Mouse (Mus musculus) midbrain, embryonic 13.5 days (tissue): ENCODE data around the gene Miga1. TPM values are rescaled to one million over a fixed set of nuclear protein-coding genes. Genes with fewer than 3 reads are reported as not detected.
A peak's percentile ranks its signal among the peaks of the same experiment; 100 is the strongest.

Source experiments
- ATAC-seq: fragments of 200-750 bp; cut with Nextera tagmentation; 2 replicates; pipeline ENCODE4 v1.8.0; 2017; ENCODE audit warnings: mild to moderate bottlenecking, moderate TSS enrichment, moderate library complexity
- H3K27ac ChIP-seq: fragments of 300-500 bp; sonication (generic); 2 replicates; pipeline ENCODE4 v1.5.1; 2015; ENCODE audit warnings: inconsistent platforms, mild to moderate bottlenecking, moderate library complexity
- H3K27me3 ChIP-seq: fragments of 300-500 bp; sonication (generic); 2 replicates; pipeline ENCODE4 v1.6.1; 2015; ENCODE audit warnings: mild to moderate bottlenecking, inconsistent platforms
- H3K36me3 ChIP-seq: fragments of 300-500 bp; sonication (generic); 2 replicates; pipeline ENCODE4 v1.6.1; 2015; ENCODE audit warnings: mild to moderate bottlenecking, inconsistent platforms
- H3K4me1 ChIP-seq: fragments of 300-500 bp; sonication (generic); replicated peaks from 2 replicates; pipeline ENCODE4 v1.6.1; 2015; ENCODE audit warnings: inconsistent platforms
- H3K4me2 ChIP-seq: fragments of 300-500 bp; sonication (generic); replicated peaks from 2 replicates; pipeline ENCODE4 v1.6.1; 2015; ENCODE audit warnings: moderate library complexity, mild to moderate bottlenecking, inconsistent platforms
- H3K4me3 ChIP-seq: fragments of 300-500 bp; sonication (generic); replicated peaks from 2 replicates; pipeline ENCODE4 v1.5.1; 2015; ENCODE audit warnings: mild to moderate bottlenecking, inconsistent platforms
- H3K9ac ChIP-seq: fragments of 300-500 bp; sonication (generic); replicated peaks from 2 replicates; pipeline ENCODE4 v1.6.1; 2015; ENCODE audit warnings: mild to moderate bottlenecking, inconsistent platforms
- H3K9me3 ChIP-seq: fragments of 300-500 bp; sonication (generic); 2 replicates; pipeline ENCODE4 v1.6.1; 2016; ENCODE audit warnings: mild to moderate bottlenecking, inconsistent platforms
- WGBS: fragments of 180-500 bp; shearing (Covaris S2); methylation state at CpG from one replicate; pipeline ENCODE4 v1.1.7; 2015; 5-methylcytosine and 5-hydroxymethylcytosine counted together
- polyA plus RNA-seq: library from polyadenylated mRNA; unstranded; fragments of >200 nt; fragmentation: Nextera tagmentation; extraction: Ambion mirVana; gene quantifications from 2 replicates; pipeline ENCODE4 v1.2.1, GENCODE M21; 2015

The Miga1 gene
- polyA plus RNA-seq = 18.1 TPM in 2 replicates

DNA sequence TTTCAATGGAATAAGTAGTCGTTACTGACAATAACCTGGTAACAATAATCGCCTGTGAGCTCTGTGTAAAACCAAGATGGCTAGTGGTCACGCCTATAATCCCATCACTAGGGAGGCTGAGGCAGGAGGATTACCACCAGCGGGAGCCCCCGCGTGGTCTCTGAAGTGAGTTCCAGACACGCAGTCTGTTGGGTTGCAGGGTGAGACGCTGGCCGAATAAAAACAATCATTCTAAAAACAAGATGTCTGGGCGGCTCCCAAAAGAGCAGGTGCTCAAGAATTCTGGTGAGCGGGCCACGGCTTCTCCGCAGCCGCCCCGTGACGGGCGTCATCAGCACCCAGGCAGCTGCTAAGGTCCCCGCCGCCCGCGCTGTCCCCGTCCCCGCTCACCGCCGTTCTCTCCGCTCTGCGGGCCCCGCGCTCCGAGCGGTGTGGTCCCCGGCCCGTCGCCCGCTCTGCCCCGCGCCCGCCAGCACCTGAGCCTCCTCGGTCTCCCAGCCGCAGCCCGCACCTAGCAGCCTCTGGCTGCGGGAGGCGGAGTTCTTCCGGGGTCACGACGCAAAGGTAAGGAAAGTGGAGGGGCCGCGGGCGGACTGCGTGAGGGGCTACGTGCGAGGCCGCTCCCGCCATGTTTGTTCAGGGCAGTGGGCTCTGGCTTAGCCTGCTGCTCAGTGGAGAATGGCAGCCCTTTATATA is at the start of gene Miga1:
TSS of gene Miga1 (minus strand) at position 546 of the 696 bp plus-strand sequence.
- WGBS = 3% methylated on average over 54 of the region's 54 CpGs
- no peaks in the 10 kb centered on the region for H3K9me3 ChIP-seq
- peak within 1 kb of the TSS; percentile 86 for H3K4me3 ChIP-seq
- H3K27ac ChIP-seq = peak within 1 kb of the TSS; percentile 64; the same call in 1 of the 2 replicates
- H3K27me3 ChIP-seq = no peaks in the 10 kb centered on the region
- H3K4me2 ChIP-seq = peak within 1 kb of the TSS; percentile 56
- H3K36me3 ChIP-seq = peaks cover 25% of the 10 kb centered on the region
- peak within 1 kb of the TSS; percentile 85 for H3K9ac ChIP-seq
- peak; percentile 97 for ATAC-seq
- H3K4me1 ChIP-seq = peaks cover 12% of the 10 kb centered on the region; the same call in 1 of the 2 replicates

DNA sequence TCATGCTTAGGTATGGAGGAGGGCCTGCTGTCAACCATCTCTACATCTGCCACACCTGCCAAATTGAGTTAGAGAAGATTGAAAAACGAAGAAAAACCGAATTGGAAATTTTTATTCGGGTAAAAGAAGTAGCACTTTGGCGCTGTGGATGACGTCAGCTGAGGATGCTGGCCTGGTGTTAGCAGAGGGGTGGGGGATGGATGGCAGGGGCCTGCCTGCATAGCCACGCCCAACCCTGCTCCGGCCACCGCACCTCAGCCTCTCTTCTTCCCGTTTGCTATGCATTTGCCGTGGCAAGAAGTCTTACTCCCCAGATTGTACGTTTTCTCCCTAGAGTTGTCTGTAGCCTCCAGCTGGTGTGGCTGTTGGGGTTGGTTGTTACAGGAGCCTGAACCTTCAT is 43.9 kb upstream of the Miga1 start:
- Histone ChIP-seq H3K27me3 (no peaks in the 10 kb centered on the region), H3K4me1 (no peaks in the 10 kb centered on the region), H3K4me2 (no peak overlapping the region), H3K36me3 (peaks cover 71% of the 10 kb centered on the region), H3K4me3 (no peak overlapping the region), H3K9ac (no peak overlapping the region), H3K27ac (no peak overlapping the region), H3K9me3 (no peaks in the 10 kb centered on the region)
- 64% methylated on average over 11 of the region's 11 CpGs for WGBS
- no peak for ATAC-seq

DNA sequence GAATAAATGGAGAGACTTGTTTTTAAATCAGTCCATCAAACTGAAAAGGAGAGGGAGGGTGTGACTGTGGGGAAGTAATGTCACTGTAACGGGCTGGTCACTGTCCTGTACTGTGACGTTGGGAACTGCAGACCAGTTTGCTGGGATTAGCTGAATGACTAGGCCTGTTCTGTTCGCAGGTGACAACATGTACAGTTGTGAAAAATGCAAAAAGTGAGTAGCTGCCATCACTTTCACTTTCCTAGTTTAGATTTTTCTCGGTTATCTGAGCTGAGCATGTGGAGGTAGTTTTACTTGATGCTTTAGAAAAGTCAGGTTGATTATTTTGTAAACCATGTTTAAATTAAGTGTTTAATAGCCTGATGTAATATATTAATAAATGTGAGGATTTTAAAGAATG is 35.9 kb upstream of the Miga1 start:
- H3K4me2 ChIP-seq = no peak overlapping the region
- no peak overlapping the region for H3K9ac ChIP-seq
- WGBS = 90% methylated on average over 4 of the region's 4 CpGs
- no peak overlapping the region for H3K4me3 ChIP-seq
- H3K36me3 ChIP-seq = peaks cover 89% of the 10 kb centered on the region
- no peak for ATAC-seq
- H3K27ac ChIP-seq = no peak overlapping the region
- no peaks in the 10 kb centered on the region for H3K9me3 ChIP-seq
- no peaks in the 10 kb centered on the region for H3K27me3 ChIP-seq
- H3K4me1 ChIP-seq = no peaks in the 10 kb centered on the region

DNA sequence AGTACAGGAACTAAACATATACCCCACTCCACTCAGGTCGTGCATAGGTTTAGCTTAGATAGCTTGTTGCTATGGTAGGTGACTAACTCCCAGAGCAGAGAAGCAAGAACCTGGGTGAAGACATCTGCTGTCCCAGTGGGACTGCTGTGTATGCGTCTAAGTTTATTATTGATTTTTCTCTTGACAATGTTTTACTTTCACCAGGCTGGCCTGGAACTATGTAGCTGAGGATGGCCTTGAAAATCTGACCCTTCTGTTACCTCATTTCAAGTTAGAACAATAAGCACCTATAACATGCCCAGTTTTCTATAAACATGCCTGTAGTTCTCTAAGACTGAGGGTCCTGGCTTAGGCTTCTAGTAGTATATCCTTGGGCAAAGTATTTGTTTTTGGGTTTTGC is 24.0 kb upstream of the Miga1 start:
- H3K4me3 ChIP-seq = no peak overlapping the region
- ATAC-seq = no peak
- no peak overlapping the region for H3K9ac ChIP-seq
- H3K4me2 ChIP-seq = no peak overlapping the region
- peaks cover 80% of the 10 kb centered on the region for H3K36me3 ChIP-seq
- 90% methylated on average over 2 of the region's 2 CpGs for WGBS
- H3K4me1 ChIP-seq = no peaks in the 10 kb centered on the region
- H3K27me3 ChIP-seq = no peaks in the 10 kb centered on the region
- no peak overlapping the region for H3K27ac ChIP-seq
- H3K9me3 ChIP-seq = no peaks in the 10 kb centered on the region

DNA sequence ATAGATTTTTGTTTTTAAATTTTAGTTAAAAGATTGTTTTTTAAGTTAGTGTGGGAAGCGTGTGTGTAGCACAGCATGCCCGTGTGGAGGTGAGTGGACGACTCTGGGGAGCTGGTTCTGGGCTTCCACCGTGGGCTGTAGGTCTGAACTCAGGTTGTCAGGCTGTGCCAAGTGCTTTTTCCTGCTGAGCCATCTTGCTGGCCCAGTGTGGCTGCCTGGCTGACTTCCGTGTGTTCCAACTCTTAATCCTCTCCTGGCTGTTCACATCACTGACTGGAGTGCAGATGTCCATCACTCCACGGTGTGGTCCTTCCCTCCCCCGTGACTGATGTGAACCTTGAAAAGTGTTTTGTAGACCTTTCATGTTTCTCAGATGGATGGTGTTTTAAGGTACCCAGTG is 18.9 kb upstream of the Miga1 start:
- Histone ChIP-seq H3K4me2 (no peak overlapping the region), H3K27me3 (no peaks in the 10 kb centered on the region), H3K4me3 (no peak overlapping the region), H3K36me3 (peaks cover 46% of the 10 kb centered on the region), H3K9ac (no peak overlapping the region), H3K27ac (no peak overlapping the region), H3K4me1 (peaks cover 3% of the 10 kb centered on the region; the same call in 1 of the 2 replicates), H3K9me3 (no peaks in the 10 kb centered on the region)
- no peak for ATAC-seq
- WGBS = 86% methylated on average over 7 of the region's 7 CpGs

DNA sequence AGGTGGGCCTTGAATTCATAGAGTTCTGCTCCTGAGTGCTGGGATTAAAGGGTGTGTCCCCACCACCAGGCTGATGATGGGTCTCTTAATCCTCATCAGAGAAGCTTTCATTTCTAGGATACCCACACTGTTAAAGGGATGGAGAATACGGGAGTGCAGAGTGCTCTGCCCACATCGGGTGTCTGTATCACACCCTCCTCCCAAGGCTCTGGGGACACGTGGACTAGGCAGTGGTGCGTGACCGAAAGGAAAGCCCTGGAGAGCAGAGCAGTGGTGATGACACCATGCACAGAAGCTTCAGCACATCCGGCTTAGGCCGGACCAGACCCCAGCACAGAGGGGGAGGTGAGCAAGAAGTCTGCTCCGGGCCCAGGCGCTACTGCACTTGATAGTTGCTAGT is 16.5 kb upstream of the Miga1 start:
- H3K36me3 ChIP-seq = peaks cover 24% of the 10 kb centered on the region
- WGBS = 78% methylated on average over 9 of the region's 9 CpGs
- no peak overlapping the region for H3K27ac ChIP-seq
- H3K4me1 ChIP-seq = peaks cover 17% of the 10 kb centered on the region
- no peak for ATAC-seq
- no peak overlapping the region for H3K4me3 ChIP-seq
- no peaks in the 10 kb centered on the region for H3K9me3 ChIP-seq
- H3K9ac ChIP-seq = no peak overlapping the region
- no peak overlapping the region for H3K4me2 ChIP-seq
- H3K27me3 ChIP-seq = no peaks in the 10 kb centered on the region

DNA sequence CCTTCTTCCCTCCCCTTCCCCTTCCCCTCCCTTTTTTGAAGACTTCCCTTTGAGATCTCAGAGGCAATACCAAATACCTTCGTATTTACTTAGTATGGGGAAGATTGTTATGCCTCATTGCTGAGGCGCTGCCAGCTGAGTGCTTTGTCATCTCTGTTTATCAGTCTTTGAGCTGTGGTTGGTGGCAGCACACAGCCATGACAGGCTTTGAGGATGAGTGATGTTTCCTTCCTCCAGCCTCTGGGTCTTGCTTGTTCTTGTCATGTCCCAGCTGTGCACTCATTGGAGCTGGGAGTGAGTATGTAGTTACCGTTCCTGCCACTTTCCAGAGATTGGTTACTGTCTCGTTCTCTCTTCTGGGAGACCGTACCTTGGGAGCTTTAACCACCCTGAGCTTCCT is 15.2 kb upstream of the Miga1 start:
- Histone ChIP-seq H3K36me3 (peaks cover 11% of the 10 kb centered on the region), H3K9me3 (no peaks in the 10 kb centered on the region), H3K27ac (no peak overlapping the region), H3K4me2 (no peak overlapping the region), H3K27me3 (no peaks in the 10 kb centered on the region), H3K4me1 (peaks cover 29% of the 10 kb centered on the region), H3K4me3 (no peak overlapping the region), H3K9ac (no peak overlapping the region)
- ATAC-seq = no peak
- WGBS = 77% methylated on average over 5 of the region's 5 CpGs

DNA sequence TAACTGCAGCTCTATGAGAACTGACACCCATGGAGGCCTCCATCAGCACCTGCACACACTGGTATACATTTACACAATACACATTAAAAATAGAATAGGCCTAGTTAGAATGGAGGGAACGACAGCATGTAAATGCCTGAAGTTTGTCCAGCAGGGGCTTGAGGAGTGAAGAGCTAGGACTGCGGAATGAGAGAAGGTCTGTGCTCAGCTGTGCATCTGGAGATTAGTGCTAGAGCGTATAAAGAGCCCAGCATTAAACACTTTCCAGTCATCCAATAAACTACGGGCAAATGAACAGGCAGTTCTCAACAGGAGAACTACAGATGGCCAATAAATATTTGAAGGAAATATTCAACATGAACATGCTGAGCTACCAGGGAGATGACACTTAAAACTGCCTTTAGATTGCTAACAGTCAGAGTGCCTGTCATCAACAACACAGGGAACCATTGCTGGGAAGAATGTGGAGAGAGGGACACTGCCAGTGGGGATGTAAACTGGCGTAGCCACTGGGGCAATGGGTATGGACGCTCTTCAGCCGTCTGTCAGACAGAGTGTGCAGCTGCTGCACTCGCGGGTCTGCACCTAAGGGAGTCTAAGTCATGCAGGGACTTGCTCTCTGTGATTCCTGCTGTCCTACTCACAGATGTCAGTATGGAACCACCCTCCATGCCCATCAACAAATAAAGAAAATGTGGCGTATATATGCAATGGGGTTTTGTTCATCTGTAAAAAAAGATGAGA is 13.4 kb upstream of the Miga1 start:
- Histone ChIP-seq H3K9ac (no peak overlapping the region), H3K36me3 (peaks cover 2% of the 10 kb centered on the region; the same call in 1 of the 2 replicates), H3K27ac (peak overlapping the region; percentile 31; the same call in 1 of the 2 replicates), H3K4me1 (peaks cover 40% of the 10 kb centered on the region), H3K27me3 (no peaks in the 10 kb centered on the region), H3K4me3 (no peak overlapping the region), H3K4me2 (no peak overlapping the region), H3K9me3 (no peaks in the 10 kb centered on the region)
- ATAC-seq = 0 out of 2 replicates have a peak, but pooled peaks have one; percentile 31
- WGBS = 68% methylated on average over 10 of the region's 10 CpGs

DNA sequence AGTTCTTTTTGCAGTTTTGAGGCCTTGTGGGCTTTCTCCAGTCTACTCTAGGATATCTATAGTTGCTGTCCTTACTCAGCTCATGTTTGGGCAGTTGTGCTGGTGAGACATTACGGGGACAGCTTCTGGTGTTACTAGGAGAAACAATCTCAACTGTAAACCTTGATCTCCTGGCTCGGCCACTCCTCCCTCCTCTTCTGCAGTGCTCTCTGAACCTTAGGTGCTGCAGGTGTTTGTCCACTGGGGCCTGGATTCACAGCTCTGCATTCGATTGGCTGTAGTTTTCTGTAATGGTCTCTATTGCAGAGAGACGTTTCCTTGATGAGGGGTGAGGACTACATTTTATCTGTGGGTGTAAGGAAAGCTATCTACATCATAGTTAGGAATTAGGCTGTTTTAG is 12.1 kb upstream of the Miga1 start:
- ATAC-seq = no peak
- H3K9me3 ChIP-seq = no peaks in the 10 kb centered on the region
- peaks cover 52% of the 10 kb centered on the region for H3K4me1 ChIP-seq
- H3K36me3 ChIP-seq = no peaks in the 10 kb centered on the region
- no peaks in the 10 kb centered on the region for H3K27me3 ChIP-seq
- no peak overlapping the region for H3K4me3 ChIP-seq
- no peak overlapping the region for H3K9ac ChIP-seq
- H3K27ac ChIP-seq = no peak overlapping the region
- no peak overlapping the region for H3K4me2 ChIP-seq
- 94% methylated on average over 4 of the region's 4 CpGs for WGBS

DNA sequence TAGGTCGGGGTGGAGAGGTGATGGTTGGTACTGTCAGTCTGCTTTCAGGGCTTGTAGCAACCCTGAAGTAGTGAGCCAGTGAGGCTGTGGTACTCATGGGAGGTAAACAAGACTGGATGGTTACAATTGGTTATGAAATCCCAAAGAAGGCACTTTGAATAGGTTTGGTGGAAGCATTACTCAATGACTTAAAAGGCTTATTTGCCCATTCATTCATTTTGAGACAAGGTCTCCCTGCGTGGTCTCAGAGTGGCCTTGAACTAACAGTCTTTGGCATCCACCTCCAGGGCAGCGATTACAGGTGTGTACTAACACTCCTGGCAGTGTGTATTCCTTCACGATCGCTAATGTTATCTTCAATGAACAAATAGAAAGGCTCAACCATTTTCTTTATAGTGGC is 10.8 kb upstream of the Miga1 start:
- no peak overlapping the region for H3K9ac ChIP-seq
- H3K27me3 ChIP-seq = no peaks in the 10 kb centered on the region
- 90% methylated on average over 5 of the region's 5 CpGs for WGBS
- no peak overlapping the region for H3K27ac ChIP-seq
- no peak overlapping the region for H3K4me3 ChIP-seq
- peaks cover 51% of the 10 kb centered on the region for H3K4me1 ChIP-seq
- H3K4me2 ChIP-seq = no peak overlapping the region
- no peaks in the 10 kb centered on the region for H3K36me3 ChIP-seq
- no peaks in the 10 kb centered on the region for H3K9me3 ChIP-seq
- ATAC-seq = no peak

DNA sequence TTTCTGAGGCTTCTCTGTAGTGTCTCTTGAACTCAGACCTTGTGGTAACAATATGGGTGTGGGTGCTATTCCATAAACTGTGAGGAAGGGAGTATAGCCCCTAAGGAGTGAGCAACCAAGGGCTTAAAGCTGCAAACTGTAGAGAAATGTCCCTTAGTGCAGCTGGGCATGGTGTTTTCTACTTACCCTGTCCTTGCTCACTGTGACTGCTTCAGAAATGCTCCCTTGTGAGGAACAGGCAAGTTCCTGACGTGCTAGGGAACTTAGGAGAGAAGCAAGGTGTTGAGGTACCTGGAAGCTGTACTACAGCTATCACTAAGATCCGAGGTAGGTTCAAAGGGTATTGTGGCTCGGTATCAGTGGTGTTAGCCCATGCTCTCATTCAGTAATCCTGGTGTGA is 10.2 kb upstream of the Miga1 start:
- no peak for ATAC-seq
- Histone ChIP-seq H3K27me3 (no peaks in the 10 kb centered on the region), H3K4me3 (no peak overlapping the region), H3K9me3 (no peaks in the 10 kb centered on the region), H3K4me1 (peaks cover 51% of the 10 kb centered on the region), H3K9ac (no peak overlapping the region), H3K36me3 (no peaks in the 10 kb centered on the region), H3K4me2 (no peak overlapping the region), H3K27ac (no peak overlapping the region)
- 94% methylated on average over 3 of the region's 3 CpGs for WGBS

DNA sequence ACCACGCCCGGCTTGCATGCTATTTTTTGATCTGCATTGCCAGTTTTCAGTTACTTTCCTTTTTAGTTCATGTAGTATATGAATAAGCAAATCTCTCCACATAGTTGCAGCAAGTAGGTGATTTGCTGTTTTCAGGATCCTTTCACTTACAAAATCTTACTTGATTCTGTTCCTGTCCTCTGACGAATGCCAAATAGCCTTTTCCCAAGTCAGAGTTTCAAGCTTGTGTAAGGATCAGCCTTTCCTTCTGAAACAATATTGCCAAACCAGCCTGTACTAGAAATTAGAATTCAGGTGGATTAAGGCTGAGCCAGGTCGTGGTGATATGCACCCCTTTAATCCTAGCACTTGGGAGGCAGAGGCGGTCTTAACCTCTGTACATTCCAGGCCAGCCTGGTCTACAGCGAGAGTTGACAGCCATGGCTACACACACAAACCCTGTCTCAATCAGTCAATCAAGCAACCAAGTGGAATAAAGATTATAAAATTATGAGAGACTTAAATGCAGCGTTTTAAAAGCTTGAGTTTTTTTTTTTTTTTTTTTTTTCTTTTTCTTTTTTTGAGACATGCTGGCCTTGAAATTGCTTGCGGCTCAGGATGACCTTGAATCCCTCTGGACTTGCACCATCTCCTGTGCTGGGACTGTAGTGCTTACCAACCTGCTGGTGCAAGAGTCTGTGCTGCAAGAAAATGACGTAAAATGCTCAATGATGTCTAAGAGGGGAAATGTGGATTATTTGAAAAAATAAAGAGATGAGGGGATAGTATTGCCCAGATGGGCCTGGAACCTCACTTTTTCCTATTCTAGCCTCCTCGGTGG is 8.0 kb upstream of the Miga1 start:
- Histone ChIP-seq H3K4me1 (peaks cover 43% of the 10 kb centered on the region), H3K9ac (no peak overlapping the region), H3K9me3 (no peaks in the 10 kb centered on the region), H3K4me2 (peak overlapping the region; percentile 67; the same call in 1 of the 2 replicates), H3K27ac (no peak overlapping the region), H3K27me3 (no peaks in the 10 kb centered on the region), H3K36me3 (no peaks in the 10 kb centered on the region), H3K4me3 (no peak overlapping the region)
- ATAC-seq = no peak
- 84% methylated on average over 10 of the region's 10 CpGs for WGBS
